Mouse (Mus musculus): ENCODE data around the gene Sh3glb1. TPM values are rescaled to one million over a fixed set of nuclear protein-coding genes. Genes with fewer than 3 reads are reported as not detected.

Sh3glb1 gene
- total and polyA plus RNA-seq, 3 experiments, result 51.0 to 337 (median 79.8) TPM

DNA sequence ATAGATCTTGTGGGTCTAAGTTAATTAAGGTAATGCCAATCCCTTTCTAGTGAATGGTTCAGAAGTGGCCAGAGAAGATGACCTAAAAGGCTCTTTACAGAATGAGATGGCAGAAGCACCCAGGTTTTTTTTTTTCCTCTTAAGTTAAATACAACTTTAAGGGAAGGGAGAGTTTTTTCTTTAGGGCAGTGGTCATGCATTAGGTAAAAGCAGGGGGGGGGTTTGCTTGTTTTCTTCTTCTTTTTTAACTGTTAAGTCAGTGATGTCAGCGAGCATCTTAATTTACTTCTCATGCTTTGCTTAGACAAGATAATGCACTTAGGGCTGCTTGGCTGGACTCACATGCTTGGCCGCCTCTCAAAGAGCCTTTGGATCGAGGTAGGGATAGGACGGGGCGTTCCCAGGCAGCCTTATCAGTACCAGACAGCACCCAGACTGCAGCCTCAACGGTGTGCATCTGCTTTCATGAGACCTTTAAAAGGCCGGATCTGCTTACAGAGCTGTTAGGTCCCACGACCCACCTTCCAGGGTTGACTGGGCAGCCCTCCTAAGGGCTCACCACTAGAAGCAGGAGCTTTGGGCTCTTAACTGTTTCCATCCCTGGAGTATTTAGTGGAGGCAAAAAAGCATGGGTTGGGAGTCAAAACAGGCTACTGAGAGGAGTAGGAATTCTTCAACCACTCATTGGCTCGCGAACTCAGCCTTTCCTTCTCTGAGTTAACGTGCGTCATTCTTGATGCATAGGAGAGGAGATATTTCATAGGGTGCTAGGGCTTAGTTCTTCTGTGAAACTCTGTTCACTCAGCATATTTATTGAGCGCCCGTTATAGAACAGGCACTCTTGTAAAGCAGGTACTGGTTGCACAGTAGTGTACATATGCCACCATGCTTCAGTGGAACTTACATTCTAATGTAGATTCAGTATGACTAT, 49.9 kb downstream of the Sh3glb1 start:
- H3K27me3 ChIP-seq (ENCODE audit: insufficient read depth, low read length), result no peaks in the 10 kb centered on the region
- TF ChIP-seq TAL1 (conservative IDR thresholded peaks at IDR 0.05; ENCODE audit: low read depth, low read length) (peak; percentile 97), CTCF (IDR thresholded peaks at IDR 0.05; ENCODE audit: low read depth, low read length) (no peak)
- ATAC-seq (ENCODE audit: extremely low read depth, insufficient number of reproducible peaks, low FRiP score, poor library complexity, severe bottlenecking) (peak; percentile 90), DNase-seq (ENCODE audit: low spot score) (peak; percentile 86)
- peak overlapping the region; percentile 38; the same call in 1 of the 2 replicates for H3K4me3 ChIP-seq (ENCODE audit: low read depth, low read length)
- no peaks in the 10 kb centered on the region for H3K36me3 ChIP-seq (replicated peaks)
- peaks cover 81% of the 10 kb centered on the region for H3K4me1 ChIP-seq (ENCODE audit: insufficient read depth, low read depth, low read length)
- H3K9me3 ChIP-seq (replicated peaks), result no peaks in the 10 kb centered on the region

DNA sequence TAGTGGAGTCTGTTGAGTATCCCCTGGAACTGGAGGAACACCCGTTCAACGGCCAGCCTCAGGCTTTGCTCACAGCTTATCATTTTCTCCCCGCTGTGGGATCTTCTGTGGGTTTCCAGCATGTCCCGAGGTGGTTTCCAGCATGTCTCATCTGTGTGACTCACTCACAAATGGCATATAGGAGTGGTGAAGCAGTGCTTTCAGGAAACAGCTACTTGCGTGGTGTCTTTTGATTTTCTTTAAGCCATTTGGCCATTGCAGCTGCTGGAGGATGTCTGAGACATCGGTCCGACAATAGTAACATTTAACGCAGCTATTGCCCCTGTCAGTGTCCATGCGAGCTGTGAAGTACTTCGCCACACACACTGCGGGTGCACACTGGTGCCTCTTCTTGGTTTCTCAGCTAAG, 50.7 kb downstream of the Sh3glb1 start:
- TF ChIP-seq GATA2 (IDR thresholded peaks at IDR 0.05; ENCODE audit: borderline replicate concordance, low read depth, low read length), result no peak
- no peak for TF ChIP-seq TAL1 (conservative IDR thresholded peaks at IDR 0.05; ENCODE audit: low read depth, low read length)

DNA sequence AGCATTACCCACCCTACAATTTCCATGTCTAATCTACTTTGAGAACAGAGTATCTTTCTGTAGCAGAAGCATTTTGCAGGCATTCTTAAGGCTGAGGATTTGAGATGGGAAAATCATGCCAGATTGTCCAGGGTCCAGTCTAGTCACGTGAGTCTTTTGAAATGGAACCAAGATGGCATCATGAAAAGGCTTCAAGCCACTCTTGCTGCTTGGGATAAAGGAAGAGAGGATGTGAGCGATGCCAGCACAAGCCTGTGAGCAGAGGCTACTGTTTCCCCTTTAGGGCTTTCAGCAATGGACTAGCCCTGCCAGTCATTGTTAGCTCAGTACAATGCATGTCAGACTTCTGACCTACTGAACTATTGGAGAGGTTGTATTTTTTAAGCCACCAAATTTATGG, 51.2 kb downstream of the Sh3glb1 start:
- H3K4me3 ChIP-seq (ENCODE audit: low read depth, low read length), result peak overlapping the region; percentile 51; the same call in 1 of the 2 replicates
- peaks cover 10% of the 10 kb centered on the region for H3K9me3 ChIP-seq (replicated peaks)
- H3K27me3 ChIP-seq (ENCODE audit: insufficient read depth, low read length), result no peaks in the 10 kb centered on the region
- H3K36me3 ChIP-seq (replicated peaks), result no peaks in the 10 kb centered on the region
- DNase-seq (ENCODE audit: low spot score), result no peak
- no peak for ATAC-seq (ENCODE audit: extremely low read depth, insufficient number of reproducible peaks, low FRiP score, poor library complexity, severe bottlenecking)
- peaks cover 85% of the 10 kb centered on the region for H3K4me1 ChIP-seq (ENCODE audit: insufficient read depth, low read depth, low read length)
- TF ChIP-seq POLR2AphosphoS5 (IDR thresholded peaks at IDR 0.05; ENCODE audit: insufficient replicate concordance, low read depth, low read length) (no peak), CTCF (IDR thresholded peaks at IDR 0.05; ENCODE audit: low read depth, low read length) (no peak), GATA2 (IDR thresholded peaks at IDR 0.05; ENCODE audit: borderline replicate concordance, low read depth, low read length) (no peak), GATA1 (IDR thresholded peaks at IDR 0.05; ENCODE audit: borderline replicate concordance, low read length) (no peak), TAL1 (conservative IDR thresholded peaks at IDR 0.05; ENCODE audit: low read depth, low read length) (no peak)

More for the DNA sequence above, 50.7 kb downstream of the Sh3glb1 start:
- Histone ChIP-seq H3K36me3 (replicated peaks) (no peaks in the 10 kb centered on the region), H3K4me1 (ENCODE audit: insufficient read depth, low read depth, low read length) (peaks cover 81% of the 10 kb centered on the region), H3K27me3 (ENCODE audit: insufficient read depth, low read length) (no peaks in the 10 kb centered on the region), H3K4me3 (ENCODE audit: low read depth, low read length) (peak overlapping the region; percentile 51; the same call in 1 of the 2 replicates), H3K9me3 (replicated peaks) (peaks cover 6% of the 10 kb centered on the region)
- ATAC-seq (ENCODE audit: extremely low read depth, insufficient number of reproducible peaks, low FRiP score, poor library complexity, severe bottlenecking) (peak; percentile 38), DNase-seq (ENCODE audit: low spot score) (peak; percentile 35)

GRCm38 (mm10) chr3:144668039-144668438, 52.1 kb downstream of the Sh3glb1 start:
- Histone ChIP-seq H3K27me3 (ENCODE audit: insufficient read depth, low read length) (no peaks in the 10 kb centered on the region), H3K9me3 (replicated peaks) (peaks cover 12% of the 10 kb centered on the region), H3K4me1 (ENCODE audit: insufficient read depth, low read depth, low read length) (peaks cover 87% of the 10 kb centered on the region), H3K4me3 (ENCODE audit: low read depth, low read length) (no peak overlapping the region; the same call in 1 of the 2 replicates), H3K36me3 (replicated peaks) (no peaks in the 10 kb centered on the region)
- DNase-seq (ENCODE audit: low spot score), result peak; percentile 35
- TF ChIP-seq CTCF (IDR thresholded peaks at IDR 0.05; ENCODE audit: low read depth, low read length), result no peak
- no peak for TF ChIP-seq GATA2 (IDR thresholded peaks at IDR 0.05; ENCODE audit: borderline replicate concordance, low read depth, low read length)
- TF ChIP-seq TAL1 (conservative IDR thresholded peaks at IDR 0.05; ENCODE audit: low read depth, low read length), result no peak
- no peak for TF ChIP-seq GATA1 (IDR thresholded peaks at IDR 0.05; ENCODE audit: borderline replicate concordance, low read length)
- no peak for TF ChIP-seq POLR2AphosphoS5 (IDR thresholded peaks at IDR 0.05; ENCODE audit: insufficient replicate concordance, low read depth, low read length)
- ATAC-seq (ENCODE audit: extremely low read depth, insufficient number of reproducible peaks, low FRiP score, poor library complexity, severe bottlenecking), result no peak

DNA sequence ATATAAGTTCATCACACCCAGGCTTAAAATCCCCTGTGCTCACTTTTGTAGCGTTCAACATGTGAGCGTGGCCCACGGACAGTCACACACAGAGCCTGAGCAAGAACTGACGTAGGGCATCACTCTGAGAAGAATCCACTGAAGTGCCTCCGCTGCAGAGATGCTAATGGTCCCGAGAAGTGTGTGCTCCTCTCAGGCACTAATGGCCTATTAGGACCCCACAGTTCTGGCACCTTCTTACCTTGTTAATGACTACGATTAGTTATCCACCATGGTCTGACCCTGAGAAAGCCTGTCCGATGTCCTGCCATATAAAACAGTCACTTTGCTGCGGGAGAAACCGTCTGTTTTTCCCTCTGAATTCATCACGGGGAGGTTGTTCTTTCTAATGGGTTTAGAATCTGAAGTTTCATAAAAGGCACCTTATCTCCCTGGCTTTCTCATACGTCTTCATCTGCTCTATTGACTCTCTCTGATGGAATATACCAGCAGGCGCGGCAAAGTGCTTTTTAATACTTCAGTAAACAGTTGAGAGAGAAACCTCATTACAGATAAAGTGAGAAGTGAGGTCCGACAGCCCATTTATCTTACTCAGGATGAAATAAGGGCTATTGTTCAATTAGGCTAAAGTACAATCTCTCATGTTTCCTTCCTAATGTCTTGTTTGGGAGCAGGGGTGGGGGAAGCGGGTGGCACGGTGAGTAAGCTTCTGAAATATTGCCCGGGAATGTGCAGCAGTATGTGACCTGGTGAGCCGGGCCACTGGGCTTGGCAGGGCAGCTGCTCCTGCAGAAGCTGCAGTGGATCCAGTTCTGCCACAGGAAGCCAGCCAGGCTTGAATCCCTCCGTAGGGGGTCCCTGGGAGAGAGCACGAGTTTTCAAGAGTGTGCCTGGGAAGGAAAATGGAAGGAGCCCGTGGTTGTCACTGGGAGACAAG, 55.5 kb downstream of the Sh3glb1 start:
- no peak for DNase-seq (ENCODE audit: low spot score)
- no peak for ATAC-seq (ENCODE audit: extremely low read depth, insufficient number of reproducible peaks, low FRiP score, poor library complexity, severe bottlenecking)
- Histone ChIP-seq H3K9me3 (replicated peaks) (peaks cover 12% of the 10 kb centered on the region), H3K4me3 (ENCODE audit: low read depth, low read length) (no peak overlapping the region), H3K4me1 (ENCODE audit: insufficient read depth, low read depth, low read length) (peaks cover 79% of the 10 kb centered on the region), H3K36me3 (replicated peaks) (no peaks in the 10 kb centered on the region), H3K27me3 (ENCODE audit: insufficient read depth, low read length) (no peaks in the 10 kb centered on the region)
- TF ChIP-seq CTCF (IDR thresholded peaks at IDR 0.05; ENCODE audit: low read depth, low read length) (no peak), TAL1 (conservative IDR thresholded peaks at IDR 0.05; ENCODE audit: low read depth, low read length) (no peak), POLR2AphosphoS5 (IDR thresholded peaks at IDR 0.05; ENCODE audit: insufficient replicate concordance, low read depth, low read length) (no peak), GATA2 (IDR thresholded peaks at IDR 0.05; ENCODE audit: borderline replicate concordance, low read depth, low read length) (no peak)
